In genomic region chr1:134754818-134755217, GRCm38 (mm10) we compare ENCODE assay signal across 19 mouse cellular contexts.
A peak's percentile ranks its signal among the peaks of the same experiment; 100 is the strongest.
DNase-seq lines count a peak whose midpoint lies in the region; ATAC-seq and TF ChIP-seq lines count a peak whose summit lies in the region.
"Had no signal": no experiment of that assay in that cellular context is flagged by ENCODE, and none has a peak within 500 bp of the region (broad histone marks: within the 10 kb centered on the region; RNA-seq: fewer than 3 reads in every experiment).

No protein-coding gene starts in this region.

- no peak overlapping the region for H3K9ac ChIP-seq in intestine, embryonic 14.5 days (ENCODE audit: low read length)
- H3K9ac ChIP-seq in intestine, postnatal 0 days (ENCODE audit: low read depth, low read length): no peak overlapping the region
- no peak overlapping the region for H3K9ac ChIP-seq in lung, embryonic 16.5 days (ENCODE audit: low read length)
- H3K9ac ChIP-seq: midbrain, embryonic 13.5 days had no signal

- WGBS in intestine, embryonic 14.5 days: 57% methylated on average over 10 of the region's 10 CpGs
- WGBS in intestine, postnatal 0 days: 68% methylated on average over 10 of the region's 10 CpGs
- WGBS in lung, embryonic 16.5 days: 56% methylated on average over 10 of the region's 10 CpGs

- no peak for ATAC-seq in intestine, embryonic 14.5 days (replicated peaks; ENCODE audit: low FRiP score, low TSS enrichment, low read depth)
- ATAC-seq in intestine, postnatal 0 days: no peak
- ATAC-seq in lung, embryonic 16.5 days (ENCODE audit: low read depth): no peak
- ATAC-seq: midbrain, embryonic 13.5 days had no signal

- peaks cover 69% of the 10 kb centered on the region for H3K4me1 ChIP-seq in intestine, embryonic 14.5 days (replicated peaks; ENCODE audit: control insufficient read depth, insufficient read depth, low read length)
- 0 out of 2 replicates have a peak, but pooled peaks cover 3% of the 10 kb centered on the region for H3K4me1 ChIP-seq in intestine, postnatal 0 days (replicated peaks; ENCODE audit: control insufficient read depth, insufficient read depth, low read length)
- H3K4me1 ChIP-seq in lung, embryonic 16.5 days (replicated peaks; ENCODE audit: control insufficient read depth, insufficient read depth, low read length): peaks cover 53% of the 10 kb centered on the region

- TF ChIP-seq CTCF in intestine, postnatal 0 days (IDR thresholded peaks at IDR 0.05; ENCODE audit: low read depth): no peak

- H3K36me3 ChIP-seq in intestine, embryonic 14.5 days (ENCODE audit: control insufficient read depth, insufficient read depth, low read length): peaks cover 35% of the 10 kb centered on the region
- H3K36me3 ChIP-seq in intestine, postnatal 0 days (ENCODE audit: control insufficient read depth, insufficient read depth): peaks cover 15% of the 10 kb centered on the region
- no peaks in the 10 kb centered on the region; the same call in 1 of the 2 replicates for H3K36me3 ChIP-seq in lung, embryonic 16.5 days (ENCODE audit: control insufficient read depth, insufficient read depth, low read length)

- H3K4me3 ChIP-seq in intestine, embryonic 14.5 days (ENCODE audit: low read depth, low read length): no peak overlapping the region
- no peak overlapping the region for H3K4me3 ChIP-seq in intestine, postnatal 0 days (ENCODE audit: low read depth, low read length)
- no peak overlapping the region for H3K4me3 ChIP-seq in lung, embryonic 16.5 days (ENCODE audit: low read length)
- H3K4me3 ChIP-seq: layer of hippocampus, adult 2 months; midbrain, embryonic 13.5 days had no signal

- peak overlapping the region; percentile 38; the same call in 1 of the 2 replicates for H3K27ac ChIP-seq in intestine, embryonic 14.5 days (ENCODE audit: low read depth)
- no peak overlapping the region for H3K27ac ChIP-seq in intestine, postnatal 0 days (ENCODE audit: low read depth, low read length)
- peak overlapping the region; percentile 23; the same call in 1 of the 2 replicates for H3K27ac ChIP-seq in lung, embryonic 16.5 days (ENCODE audit: low read length)
- H3K27ac ChIP-seq: midbrain, embryonic 13.5 days had no signal

- DNase-seq in cerebellum, adult 9-10 months: peak; percentile 43
- DNase-seq in cerebellum, postnatal 10 days: no peak
- DNase-seq in intestine, embryonic 14.5 days (ENCODE audit: low spot score): no peak
- no peak for DNase-seq in lung, postnatal 25 days (ENCODE audit: low spot score)
- no peak for DNase-seq in adrenal gland, postnatal 36 days
- no peak for DNase-seq in ovary, postnatal 36 days (ENCODE audit: low spot score)
- DNase-seq: adrenal gland, adult 8-10 months; cerebellum, postnatal 25 days; embryo, embryonic 11 days; gastrocnemius, postnatal 10 days; heart, adult 18-20 months; kidney, adult 9 months; layer of hippocampus, postnatal 36 days; liver; right cerebral cortex, postnatal 14 days had no signal

- H3K9me3 ChIP-seq in intestine, embryonic 14.5 days (ENCODE audit: control insufficient read depth, low read length): no peaks in the 10 kb centered on the region
- no peaks in the 10 kb centered on the region for H3K9me3 ChIP-seq in intestine, postnatal 0 days (ENCODE audit: control insufficient read depth)
- no peaks in the 10 kb centered on the region for H3K9me3 ChIP-seq in lung, embryonic 16.5 days (ENCODE audit: control insufficient read depth, low read length)
- H3K9me3 ChIP-seq: midbrain, embryonic 13.5 days had no signal

- H3K27me3 ChIP-seq in intestine, embryonic 14.5 days (replicated peaks; ENCODE audit: control insufficient read depth, insufficient read depth, low read length): no peaks in the 10 kb centered on the region
- H3K27me3 ChIP-seq in intestine, postnatal 0 days (replicated peaks; ENCODE audit: control insufficient read depth, insufficient read depth, low read length): no peaks in the 10 kb centered on the region
- H3K27me3 ChIP-seq in lung, embryonic 16.5 days (ENCODE audit: control insufficient read depth, insufficient read depth, low read depth, low read length): no peaks in the 10 kb centered on the region
- H3K27me3 ChIP-seq: midbrain, embryonic 13.5 days had no signal

- H3K4me2 ChIP-seq in intestine, embryonic 14.5 days (ENCODE audit: low read length): no peak overlapping the region
- H3K4me2 ChIP-seq in intestine, postnatal 0 days (replicated peaks; ENCODE audit: low read depth): no peak overlapping the region
- H3K4me2 ChIP-seq in lung, embryonic 16.5 days (ENCODE audit: low read depth, low read length): no peak overlapping the region
- H3K4me2 ChIP-seq: midbrain, embryonic 13.5 days had no signal
